Mouse (Mus musculus) T-helper 2 cell (primary cell): ENCODE measurements around the gene Mdga1.

Experiments used
- in situ Hi-C: fragments of 300-600 bp; cut with MboI, MseI; formaldehyde crosslinking; loops from one replicate; pipeline ENCODE4 v1.15.1; 2025; ENCODE audit warnings: high pct_unique_total_duplicates

Mdga1 gene

DNA sequence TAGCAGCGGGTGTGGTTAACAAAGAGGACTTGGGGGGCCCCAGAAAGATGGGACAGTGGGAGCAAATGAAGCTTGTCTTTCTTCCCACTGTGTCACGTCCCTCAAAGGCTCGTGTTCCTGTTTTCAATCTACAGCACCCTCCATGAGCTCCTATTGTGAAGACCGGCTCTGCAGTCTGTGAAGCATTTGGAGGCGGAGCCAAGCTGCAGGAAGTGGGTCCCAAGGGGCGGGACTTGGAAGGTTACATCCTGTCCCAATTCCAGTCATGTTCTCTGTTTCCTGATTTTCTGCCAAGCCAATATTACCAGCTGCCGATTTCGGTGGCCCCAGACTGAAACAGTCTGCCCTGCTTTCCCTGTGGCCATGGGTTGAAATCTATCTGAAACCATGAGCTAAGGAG lies 11.7 kb upstream of the Mdga1 start:
- in situ Hi-C loops: no loop called here

DNA sequence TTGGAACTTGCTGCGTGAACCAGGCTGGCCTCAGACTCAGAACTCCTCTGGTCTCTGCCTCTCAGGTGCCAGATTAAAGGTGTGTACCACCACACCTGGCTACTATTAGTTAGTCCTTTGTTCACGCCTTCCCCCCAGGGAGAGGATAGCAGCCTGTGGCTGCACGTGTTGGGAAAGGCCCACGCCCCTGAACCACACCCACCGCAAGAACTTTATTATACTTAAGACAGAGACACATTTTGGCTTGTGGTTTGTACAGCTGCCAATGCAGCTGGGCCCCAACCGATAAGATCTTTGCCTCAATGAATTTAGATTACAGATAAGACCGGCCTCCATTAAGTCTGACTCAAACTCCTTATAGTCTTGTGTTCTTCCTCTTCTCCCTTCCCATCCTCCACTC lies 10.0 kb upstream of the Mdga1 start:
- in situ Hi-C loops: loop anchor here (10.0 kb wide), 1 partner anchor 1735 kb away; no protein-coding TSS in a partner anchor

DNA sequence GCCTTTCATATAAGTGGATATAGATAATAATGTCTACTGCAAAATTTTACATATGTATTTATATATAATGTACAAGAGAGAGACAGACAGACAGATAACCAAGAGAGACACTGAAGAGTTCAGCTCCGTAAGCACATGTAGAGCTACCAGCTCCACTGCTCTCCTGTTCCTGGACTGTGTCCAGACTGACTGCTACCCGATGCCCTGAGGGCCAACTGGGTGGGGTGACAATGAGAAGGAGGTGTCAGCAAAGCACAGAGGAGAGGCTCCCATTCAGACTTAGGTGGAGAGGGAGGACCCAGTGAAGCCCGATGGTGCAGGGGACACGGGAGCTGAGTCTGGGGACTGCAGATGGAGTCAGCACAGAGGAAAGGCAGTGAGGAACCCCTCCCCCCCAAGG lies 9.1 kb upstream of the Mdga1 start:
- in situ Hi-C loops: loop anchor here (10.0 kb wide), 1 partner anchor 1734 kb away; no protein-coding TSS in a partner anchor

DNA sequence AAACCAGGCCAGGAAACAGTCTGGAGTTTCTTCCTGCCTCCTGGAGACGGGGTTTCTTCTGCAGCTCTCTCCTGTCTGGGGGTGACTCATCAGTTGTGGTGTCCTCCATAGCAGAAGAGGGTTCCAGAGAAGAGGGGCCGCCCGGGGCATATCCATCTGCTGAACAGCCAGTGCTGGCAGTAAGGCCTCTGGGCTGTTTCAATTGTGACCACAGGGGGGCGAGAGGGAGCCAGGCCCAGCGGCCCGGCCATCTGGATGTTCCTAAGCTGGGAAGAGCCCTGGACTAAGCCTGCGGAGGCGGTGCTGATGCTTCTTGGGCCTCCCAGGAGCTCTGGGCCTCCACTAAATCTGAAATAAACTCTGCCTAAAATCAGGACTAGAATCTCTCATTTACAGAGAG lies 5.8 kb upstream of the Mdga1 start:
- in situ Hi-C loops: loop anchor here (10.0 kb wide), 1 partner anchor 1731 kb away; no protein-coding TSS in a partner anchor

DNA sequence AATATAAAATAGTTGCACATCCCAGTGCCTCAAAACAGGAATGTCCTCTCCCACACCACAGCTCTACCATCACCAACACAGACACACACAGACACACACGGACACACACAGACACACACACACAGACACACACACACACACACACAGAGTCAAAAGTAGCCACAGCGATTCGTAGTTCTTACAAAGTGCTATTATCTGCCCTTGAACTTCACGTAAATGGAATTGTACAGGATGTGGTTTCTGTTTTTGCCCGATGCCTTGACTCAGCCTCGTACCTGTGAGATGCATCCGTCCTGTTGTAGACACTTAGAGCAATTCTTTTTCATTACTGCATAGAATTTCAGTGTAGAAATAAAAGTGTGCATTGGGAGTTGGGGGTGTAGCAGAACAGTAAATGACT lies 3.3 kb upstream of the Mdga1 start:
- in situ Hi-C loops: loop anchor here (10.0 kb wide), 1 partner anchor 1728 kb away; no protein-coding TSS in a partner anchor

DNA sequence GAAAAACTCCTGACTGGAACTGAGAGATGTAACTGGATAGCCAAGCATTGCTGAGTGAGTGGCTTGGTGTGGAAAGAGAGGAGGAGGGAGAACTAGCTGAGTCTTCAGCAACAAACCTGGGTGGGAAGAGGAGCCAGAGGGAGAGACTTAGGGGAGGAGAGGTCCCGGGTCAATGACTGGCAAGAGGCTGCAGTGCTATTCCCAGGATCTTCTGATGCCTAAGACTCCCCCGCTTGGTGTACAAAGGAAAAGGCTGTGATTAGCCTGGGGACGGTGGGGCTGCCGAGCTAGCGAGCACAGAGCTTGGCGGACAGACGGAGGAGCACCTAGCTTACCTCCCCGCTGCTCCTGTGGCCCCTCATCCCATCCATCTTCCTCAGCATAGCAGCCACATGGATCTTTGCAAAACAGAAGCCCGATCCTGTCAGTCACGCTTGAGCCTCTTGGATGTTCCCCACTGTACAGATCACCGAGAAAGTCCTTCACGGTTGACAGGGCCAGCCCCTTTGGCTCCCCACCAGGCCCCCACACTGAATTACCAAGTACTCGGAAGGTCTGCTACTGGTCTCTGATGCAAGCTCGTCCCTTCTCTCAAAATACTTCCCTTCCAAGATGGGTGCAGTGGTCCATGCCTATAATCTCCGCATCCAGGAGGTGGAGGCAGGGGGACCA lies 2.0 kb upstream of the Mdga1 start:
- in situ Hi-C loops: loop anchor here (10.0 kb wide), 1 partner anchor 1727 kb away; no protein-coding TSS in a partner anchor

DNA sequence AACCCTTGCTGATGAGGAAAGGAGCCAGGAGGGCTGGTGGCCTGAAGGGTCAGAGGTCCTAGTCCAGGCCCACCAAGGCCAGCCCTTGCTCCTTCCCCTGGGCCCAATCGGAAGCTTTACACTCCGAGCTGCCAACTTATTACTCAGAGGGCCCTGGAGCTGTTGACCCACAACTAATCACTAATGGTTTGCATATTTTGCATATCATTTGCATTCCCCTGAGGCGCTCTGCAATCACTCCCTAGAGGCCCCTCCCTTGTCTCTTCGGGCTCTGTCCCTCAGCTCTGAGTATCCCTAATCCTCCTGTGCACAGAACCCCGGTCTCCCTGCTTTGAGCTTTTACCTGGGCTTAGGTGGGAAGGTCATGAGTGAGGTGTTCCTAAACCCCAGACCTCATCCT lies 4.4 kb downstream of the Mdga1 start:
- in situ Hi-C loops: no loop called here

DNA sequence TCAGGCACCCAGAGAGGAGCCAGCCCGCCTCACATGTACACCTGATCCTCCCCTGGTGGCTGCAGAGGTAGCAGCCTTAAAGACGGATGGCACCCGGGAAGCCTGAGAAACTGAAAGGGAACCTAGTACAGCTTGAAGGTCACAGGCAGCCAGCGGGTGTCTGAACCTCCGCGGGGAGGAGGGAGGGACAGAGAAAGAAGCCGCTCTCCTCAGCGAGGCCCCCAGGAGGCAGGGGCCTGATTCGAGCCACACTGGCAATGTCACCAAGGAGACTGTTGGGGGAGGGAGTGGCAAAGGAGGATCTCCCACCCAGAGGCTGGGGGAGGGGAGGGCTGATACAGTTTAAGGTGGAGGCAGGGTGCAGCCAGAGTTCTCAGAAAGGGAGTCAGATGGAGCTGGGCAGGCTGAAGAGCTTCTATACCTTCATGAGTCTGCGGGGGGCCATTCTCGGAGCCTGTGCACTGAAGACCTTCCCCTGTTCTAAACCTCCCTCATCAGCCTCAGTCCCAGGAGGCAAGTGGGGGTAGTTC lies 6.1 kb downstream of the Mdga1 start:
- in situ Hi-C loops: no loop called here

DNA sequence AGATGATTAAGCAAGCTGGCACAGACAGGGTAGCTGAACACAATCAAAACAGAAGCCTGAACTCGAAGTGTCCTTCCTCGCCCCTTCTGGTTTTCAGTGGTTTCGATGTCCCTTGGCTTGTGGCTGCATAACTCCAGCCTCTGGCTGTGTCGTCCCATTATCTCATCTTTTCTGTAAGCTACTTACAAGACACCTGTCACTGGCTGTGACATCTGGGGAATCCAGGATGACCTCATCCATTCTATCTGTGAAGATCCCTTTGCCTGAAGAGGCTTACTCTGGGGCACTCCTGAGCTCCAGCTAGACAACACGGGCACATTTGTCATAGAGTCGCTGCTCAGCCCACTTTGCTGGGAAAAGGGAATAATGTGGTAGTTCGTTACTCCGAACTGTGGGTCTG lies 14.0 kb downstream of the Mdga1 start:
- in situ Hi-C loops: no loop called here

DNA sequence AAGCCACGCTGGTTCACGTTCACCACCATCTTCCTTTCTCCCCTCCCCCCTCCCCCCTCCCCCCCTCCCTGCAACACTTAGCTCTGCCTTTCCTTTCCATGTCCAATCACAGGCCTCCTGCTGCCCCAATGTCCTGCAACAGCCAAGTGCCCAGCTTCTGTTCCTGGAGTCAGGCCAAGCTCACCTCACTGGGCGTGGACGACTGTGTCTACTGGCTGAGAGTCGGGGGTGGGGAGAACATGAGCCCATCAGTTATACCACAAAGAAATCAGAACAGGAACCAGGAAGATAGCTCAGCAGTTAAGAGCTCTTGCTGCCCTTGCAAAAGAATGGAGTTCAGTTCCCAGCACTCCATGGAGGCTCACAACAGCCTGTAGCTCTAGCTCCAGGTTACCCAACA lies 15.6 kb downstream of the Mdga1 start:
- in situ Hi-C loops: loop anchor here (5.0 kb wide), 1 partner anchor 42 kb away; no protein-coding TSS in a partner anchor

DNA sequence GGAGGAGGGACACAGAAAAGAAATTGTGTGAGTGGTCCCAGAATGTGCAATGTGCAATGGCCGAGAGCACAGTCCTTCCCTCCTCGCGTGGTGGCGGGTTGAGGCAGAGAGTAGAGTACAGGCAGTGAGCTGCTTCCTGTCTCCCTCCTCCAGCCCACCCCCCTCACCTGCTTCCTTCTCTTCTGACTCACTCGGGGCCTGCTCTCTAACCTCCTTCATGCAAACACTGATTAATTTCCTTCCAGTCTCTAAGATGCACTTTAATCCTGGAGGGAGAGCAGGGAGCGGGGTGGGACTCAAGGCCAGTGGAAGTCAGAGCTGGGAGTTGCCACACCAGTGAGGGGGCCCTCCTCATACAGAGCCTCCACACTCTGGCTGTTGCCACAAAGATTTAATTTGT lies 18.8 kb downstream of the Mdga1 start:
- in situ Hi-C loops: loop anchor here (5.0 kb wide), 1 partner anchor 39 kb away; no protein-coding TSS in a partner anchor

DNA sequence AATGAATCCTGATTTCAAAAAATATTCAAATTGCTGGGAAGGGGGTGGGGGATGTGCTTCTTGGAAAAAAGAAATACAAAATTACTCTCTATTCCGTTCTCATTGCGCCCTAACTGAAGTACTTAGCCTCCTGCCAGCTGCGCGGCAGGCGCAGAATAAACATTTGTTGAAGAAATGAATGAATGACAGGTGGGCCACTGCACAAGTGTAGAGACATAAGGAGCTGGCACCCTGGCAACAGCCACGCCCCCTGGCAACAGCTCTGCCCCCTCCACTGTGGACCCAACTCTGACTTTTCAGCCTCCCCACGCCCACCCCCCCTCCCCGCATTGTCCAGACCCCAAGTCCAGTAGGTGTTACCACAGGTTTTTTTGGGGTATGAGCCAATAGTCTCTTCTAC lies 19.3 kb downstream of the Mdga1 start:
- in situ Hi-C loops: loop anchor here (5.0 kb wide), 1 partner anchor 38 kb away; no protein-coding TSS in a partner anchor

DNA sequence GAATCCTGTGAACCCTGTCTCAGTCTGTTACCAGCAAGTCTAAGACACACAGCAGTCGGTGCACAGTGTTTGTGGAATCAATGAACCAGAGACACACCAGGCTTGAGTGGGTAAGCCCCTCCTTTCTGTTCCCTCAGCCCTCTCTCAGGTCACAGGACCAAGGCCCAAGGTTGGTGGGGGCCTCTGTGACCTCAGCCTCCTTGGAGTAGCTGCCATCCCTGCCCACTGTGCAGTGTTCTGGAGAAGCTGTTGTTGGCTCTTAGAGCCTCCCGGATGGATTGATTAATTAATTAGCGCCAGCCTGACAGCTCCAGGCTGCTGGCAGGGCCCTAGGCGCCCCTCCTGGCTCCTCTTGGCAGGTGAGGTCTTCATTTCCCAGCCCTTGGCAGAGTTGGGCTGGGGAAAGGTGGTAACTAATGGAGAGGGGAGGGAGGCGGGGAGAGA lies 22.6 kb downstream of the Mdga1 start:
- in situ Hi-C loops: no loop called here

DNA sequence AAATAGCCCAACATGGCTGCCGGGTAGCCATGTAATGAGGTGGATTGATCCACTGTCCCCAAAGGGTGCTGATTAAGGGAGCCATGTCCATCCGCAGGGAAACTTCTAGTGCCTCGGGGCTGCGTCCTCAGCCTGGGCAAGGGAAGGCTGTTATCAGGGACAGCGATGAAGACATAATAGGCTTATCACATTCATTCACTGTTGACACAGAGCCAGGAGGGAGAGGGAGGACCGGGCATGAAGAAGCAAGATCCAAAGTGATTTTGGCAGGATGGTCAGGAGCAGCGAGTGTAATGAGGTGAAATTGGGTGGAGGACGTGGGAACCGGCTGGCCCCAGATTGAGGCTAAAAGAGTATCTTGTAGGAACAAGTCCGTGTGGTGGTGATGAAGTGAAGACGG lies 25.5 kb downstream of the Mdga1 start:
- in situ Hi-C loops: no loop called here

DNA sequence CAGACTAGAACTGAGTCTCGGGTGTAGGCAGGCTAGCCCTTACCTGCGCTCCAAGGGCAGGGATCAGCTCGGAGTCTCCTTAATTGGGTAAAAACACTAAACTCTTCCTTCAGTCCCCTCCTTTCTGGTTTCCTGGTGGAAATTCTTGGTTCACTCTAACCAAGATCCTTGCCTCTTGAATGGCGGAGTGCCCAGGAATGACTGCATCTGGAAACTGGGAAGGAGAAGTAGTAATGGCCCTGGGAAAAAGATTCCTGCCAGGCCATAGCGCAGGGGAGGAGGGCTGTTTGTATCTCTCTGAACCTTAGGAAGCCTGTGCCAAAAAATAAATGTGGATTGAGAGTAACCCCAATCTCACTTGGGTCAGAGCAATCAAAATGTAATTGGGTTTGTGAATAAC lies 30.9 kb downstream of the Mdga1 start:
- in situ Hi-C loops: no loop called here

DNA sequence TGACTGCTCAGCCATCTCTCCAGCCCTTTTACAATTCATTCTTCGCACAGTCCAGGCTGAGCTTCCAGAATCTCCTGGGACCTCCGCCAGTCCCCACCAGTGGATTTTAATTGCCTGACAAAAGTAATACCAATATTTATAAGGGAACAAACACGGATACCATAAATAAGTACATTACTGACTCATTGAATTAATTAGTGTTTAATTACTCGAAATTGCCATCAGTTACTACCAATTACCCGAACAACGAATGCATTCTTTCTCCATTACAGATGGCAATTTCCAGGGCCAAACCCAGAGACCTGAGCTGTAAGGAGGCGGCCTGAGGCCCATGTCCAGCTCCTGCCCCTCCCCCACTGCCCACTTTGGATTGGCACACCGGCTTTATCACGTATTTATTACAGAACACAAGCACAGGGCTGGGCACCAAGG lies 32.5 kb downstream of the Mdga1 start:
- in situ Hi-C loops: no loop called here

DNA sequence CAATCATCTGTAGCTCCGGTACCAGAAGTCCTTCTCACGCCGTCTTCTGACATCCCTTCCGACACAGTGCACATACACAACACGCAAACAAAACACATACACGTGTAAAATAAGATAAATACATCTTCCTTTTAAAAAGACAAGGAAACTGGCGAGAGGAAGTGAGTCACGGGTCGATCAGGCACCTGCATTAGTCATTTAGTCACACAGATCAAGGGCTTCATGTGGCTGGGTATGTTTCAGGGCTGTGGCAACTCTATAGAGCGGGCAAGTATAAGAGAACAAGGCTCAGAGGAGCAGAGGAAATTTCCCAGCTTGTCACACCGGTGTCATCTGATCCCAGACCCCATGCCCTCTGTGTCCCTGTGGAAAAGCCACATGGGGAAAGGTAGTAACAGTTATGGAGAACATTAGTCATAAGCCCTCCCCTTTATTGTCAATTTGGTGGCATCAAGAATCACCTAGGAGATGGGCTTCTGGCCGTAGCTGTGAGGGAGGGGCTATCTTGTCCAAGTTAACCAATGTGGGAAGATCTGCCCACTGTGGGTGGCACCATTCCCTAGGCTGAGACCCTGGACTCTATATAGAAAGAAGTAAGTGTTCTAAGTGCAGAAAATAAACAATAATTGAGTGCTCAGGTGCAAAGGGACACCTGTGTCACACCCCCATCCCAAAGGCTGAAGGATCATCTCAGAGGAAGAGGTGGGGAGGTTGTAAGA lies 35.6 kb downstream of the Mdga1 start:
- in situ Hi-C loops: no loop called here

DNA sequence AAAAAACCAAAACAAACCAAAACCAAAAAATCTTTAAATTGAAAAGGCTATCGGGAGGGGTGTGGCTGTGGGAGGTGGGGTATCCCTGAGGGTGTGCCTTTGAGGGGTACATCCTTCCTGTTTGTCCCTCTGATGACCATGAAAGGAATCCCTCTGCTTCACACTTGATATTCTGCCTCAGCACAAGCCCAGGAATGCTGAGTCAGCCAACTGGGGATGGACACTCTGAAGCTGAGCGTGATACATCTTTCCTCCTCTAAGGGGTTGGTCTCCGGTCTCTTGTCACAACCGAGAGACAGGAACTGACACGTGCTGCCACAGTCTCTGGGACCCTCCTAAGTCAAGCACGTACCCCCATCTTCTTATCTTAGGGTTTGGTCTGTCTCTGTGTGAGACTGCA lies 37.1 kb downstream of the Mdga1 start:
- in situ Hi-C loops: no loop called here

DNA sequence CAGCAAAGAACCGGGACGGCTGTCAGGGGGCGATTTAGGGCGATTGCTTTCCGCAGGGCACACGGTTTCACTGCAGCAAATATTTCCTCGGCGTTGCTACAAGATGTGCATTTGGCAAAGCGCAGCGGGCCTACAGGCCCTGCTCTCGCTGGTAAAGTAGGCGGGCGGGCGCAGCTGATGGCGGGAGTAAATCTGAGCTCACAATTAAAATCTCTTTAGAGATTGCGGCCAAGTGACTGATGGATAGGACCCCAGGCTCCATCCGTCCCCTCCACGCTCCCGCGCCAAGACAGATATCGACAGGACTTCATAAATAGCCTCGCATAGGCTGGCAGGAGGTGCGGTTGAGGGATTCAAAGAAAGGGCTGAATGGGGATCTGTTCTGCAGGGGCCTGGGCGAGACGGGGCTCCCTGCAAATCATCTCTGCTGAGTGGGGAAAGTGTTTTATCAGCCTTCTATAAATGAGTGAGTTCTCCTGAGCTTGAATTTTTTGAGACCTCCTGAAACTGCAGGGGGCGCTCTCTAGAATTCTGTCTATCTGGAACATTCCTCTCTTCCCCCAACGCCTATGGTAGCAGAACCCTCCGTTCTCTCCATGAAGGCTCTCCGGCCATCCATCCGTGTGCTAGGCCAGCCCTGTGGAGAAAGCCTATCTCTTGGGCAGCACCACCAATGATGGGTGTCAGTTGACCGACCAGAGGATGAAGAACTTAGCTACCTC lies 38.5 kb downstream of the Mdga1 start:
- in situ Hi-C loops: no loop called here

DNA sequence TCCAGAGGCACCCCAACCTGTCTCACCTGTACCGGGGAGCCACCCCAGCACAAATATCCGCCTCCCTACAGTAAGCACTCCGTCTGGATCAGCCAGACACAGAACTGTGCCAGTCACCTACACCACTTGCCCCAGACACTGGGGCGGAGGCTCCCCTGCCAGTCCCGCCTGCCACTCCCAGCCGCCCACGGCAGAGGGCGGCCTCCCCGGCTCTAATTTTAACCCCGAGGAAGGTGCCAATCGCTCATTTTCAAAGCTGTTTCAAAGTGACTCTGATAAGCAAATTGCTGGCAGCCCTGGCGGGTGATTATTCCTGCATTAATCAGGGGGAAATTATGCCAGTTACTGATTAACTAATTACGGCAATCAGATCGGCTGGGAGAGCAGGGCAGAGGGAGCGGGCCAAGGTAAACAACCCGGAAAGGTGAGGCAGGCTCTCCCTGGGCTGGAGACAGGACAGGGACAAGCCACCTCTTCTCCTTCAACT lies 41.1 kb downstream of the Mdga1 start:
- in situ Hi-C loops: no loop called here
